Mouse (Mus musculus): ENCODE measurements at regions not wholly inside any gene's neighbourhood (a gene's known extent, or its start where the extent isn't known, plus 50 kb on each side); places are given as distances from the start of the nearest gene placed in this dataset.

- H3K4me3 ChIP-seq, result no peak overlapping the region
These were observed 2851.6 kb upstream of the Gm6569 start for GRCm38 (mm10) chr15:70982719-70983118.

GRCm38 (mm10) chr15:70987973-70988570, 2846.3 kb upstream of the Gm6569 start:
- no peaks in the 10 kb centered on the region for H3K36me3 ChIP-seq
- no peak for DNase-seq (ENCODE audit: low spot score)
- H3K27me3 ChIP-seq (ENCODE audit: low read depth, poor library complexity, severe bottlenecking), result no peaks in the 10 kb centered on the region
- H3K27ac ChIP-seq, result no peak overlapping the region
- no peaks in the 10 kb centered on the region for H3K4me1 ChIP-seq
- H3K9me3 ChIP-seq (replicated peaks), result no peaks in the 10 kb centered on the region
- H3K4me3 ChIP-seq, result no peak overlapping the region
- WGBS, result 92% methylated on average over 4 of the region's 4 CpGs

More at GRCm38 (mm10) chr15:70982719-70983118, 2851.6 kb upstream of the Gm6569 start:
- Histone ChIP-seq H3K27ac (no peak overlapping the region), H3K27me3 (ENCODE audit: low read depth, poor library complexity, severe bottlenecking) (no peaks in the 10 kb centered on the region), H3K9me3 (replicated peaks) (no peaks in the 10 kb centered on the region), H3K4me1 (no peaks in the 10 kb centered on the region), H3K36me3 (no peaks in the 10 kb centered on the region)
- DNase-seq (ENCODE audit: low spot score), result no peak
- WGBS, result 67% methylated on average over 3 of the region's 3 CpGs

GRCm38 (mm10) chr15:70993397-70993796, 2841.0 kb upstream of the Gm6569 start:
- H3K27me3 ChIP-seq (ENCODE audit: low read depth, poor library complexity, severe bottlenecking), result no peaks in the 10 kb centered on the region
- DNase-seq (ENCODE audit: low spot score), result no peak
- H3K36me3 ChIP-seq, result no peaks in the 10 kb centered on the region
- H3K9me3 ChIP-seq (replicated peaks), result no peaks in the 10 kb centered on the region
- H3K4me3 ChIP-seq, result no peak overlapping the region
- WGBS, result 78% methylated on average over 4 of the region's 4 CpGs
- H3K4me1 ChIP-seq, result no peaks in the 10 kb centered on the region
- no peak overlapping the region for H3K27ac ChIP-seq

GRCm38 (mm10) chr15:71010362-71010761, 2824.0 kb upstream of the Gm6569 start:
- WGBS, result 77% methylated on average over 2 of the region's 2 CpGs
- no peak for DNase-seq (ENCODE audit: low spot score)
- H3K36me3 ChIP-seq, result no peaks in the 10 kb centered on the region
- H3K4me1 ChIP-seq, result no peaks in the 10 kb centered on the region
- H3K9me3 ChIP-seq (replicated peaks), result no peaks in the 10 kb centered on the region
- no peak overlapping the region for H3K4me3 ChIP-seq
- no peak overlapping the region for H3K27ac ChIP-seq
- no peaks in the 10 kb centered on the region for H3K27me3 ChIP-seq (ENCODE audit: low read depth, poor library complexity, severe bottlenecking)

- 67% methylated on average over 5 of the region's 5 CpGs for whole genome bisulfite sequencing
- Histone ChIP-seq H3K4me1 (no peaks in the 10 kb centered on the region), H3K4me3 (no peak overlapping the region), H3K9me3 (replicated peaks) (no peaks in the 10 kb centered on the region), H3K27me3 (ENCODE audit: low read depth, poor library complexity, severe bottlenecking) (no peaks in the 10 kb centered on the region), H3K36me3 (no peaks in the 10 kb centered on the region), H3K27ac (no peak overlapping the region)
- no peak for DNase-seq (ENCODE audit: low spot score)
These were observed 2823.6 kb upstream of the Gm6569 start for GRCm38 (mm10) chr15:71010773-71011172.

GRCm38 (mm10) chr15:71054251-71054852, 2780.0 kb upstream of the Gm6569 start:
- 79% methylated on average over 5 of the region's 5 CpGs for WGBS
- Histone ChIP-seq H3K4me1 (no peaks in the 10 kb centered on the region), H3K4me3 (no peak overlapping the region), H3K27me3 (ENCODE audit: low read depth, poor library complexity, severe bottlenecking) (no peaks in the 10 kb centered on the region), H3K27ac (no peak overlapping the region), H3K9me3 (replicated peaks) (no peaks in the 10 kb centered on the region), H3K36me3 (no peaks in the 10 kb centered on the region)
- no peak for DNase-seq (ENCODE audit: low spot score)

- H3K4me3 ChIP-seq, result no peak overlapping the region
- DNase-seq (ENCODE audit: low spot score), result no peak
- H3K27me3 ChIP-seq (ENCODE audit: low read depth, poor library complexity, severe bottlenecking), result no peaks in the 10 kb centered on the region
- 93% methylated on average over 1 of the region's 1 CpGs for WGBS
- H3K9me3 ChIP-seq (replicated peaks), result no peaks in the 10 kb centered on the region
- no peaks in the 10 kb centered on the region for H3K36me3 ChIP-seq
- no peak overlapping the region for H3K27ac ChIP-seq
- H3K4me1 ChIP-seq, result no peaks in the 10 kb centered on the region
These were observed 2747.9 kb upstream of the Gm6569 start for GRCm38 (mm10) chr15:71086367-71086997.

- H3K27me3 ChIP-seq (ENCODE audit: low read depth, poor library complexity, severe bottlenecking), result no peaks in the 10 kb centered on the region
- H3K9me3 ChIP-seq (replicated peaks), result no peaks in the 10 kb centered on the region
- H3K4me3 ChIP-seq, result no peak overlapping the region
- 88% methylated on average over 3 of the region's 3 CpGs for WGBS
- DNase-seq (ENCODE audit: low spot score), result no peak
- no peaks in the 10 kb centered on the region for H3K36me3 ChIP-seq
- no peak overlapping the region for H3K27ac ChIP-seq
- no peaks in the 10 kb centered on the region for H3K4me1 ChIP-seq
These were observed 2735.2 kb upstream of the Gm6569 start for GRCm38 (mm10) chr15:71099111-71099510.

- Histone ChIP-seq H3K27ac (no peak overlapping the region), H3K27me3 (ENCODE audit: low read depth, poor library complexity, severe bottlenecking) (no peaks in the 10 kb centered on the region), H3K4me1 (no peaks in the 10 kb centered on the region), H3K36me3 (no peaks in the 10 kb centered on the region), H3K9me3 (replicated peaks) (no peaks in the 10 kb centered on the region), H3K4me3 (no peak overlapping the region)
- DNase-seq (ENCODE audit: low spot score), result no peak
These were observed 2704.6 kb upstream of the Gm6569 start for GRCm38 (mm10) chr15:71129802-71130201.

GRCm38 (mm10) chr15:71157680-71158079, 2676.7 kb upstream of the Gm6569 start:
- no peak overlapping the region for H3K4me3 ChIP-seq
- no peaks in the 10 kb centered on the region for H3K9me3 ChIP-seq (replicated peaks)
- H3K27ac ChIP-seq, result no peak overlapping the region
- H3K36me3 ChIP-seq, result no peaks in the 10 kb centered on the region
- no peaks in the 10 kb centered on the region for H3K27me3 ChIP-seq (ENCODE audit: low read depth, poor library complexity, severe bottlenecking)
- 89% methylated on average over 2 of the region's 2 CpGs for WGBS
- DNase-seq (ENCODE audit: low spot score), result no peak
- H3K4me1 ChIP-seq, result no peaks in the 10 kb centered on the region

GRCm38 (mm10) chr15:71162097-71162496, 2672.3 kb upstream of the Gm6569 start:
- Histone ChIP-seq H3K4me1 (no peaks in the 10 kb centered on the region), H3K4me3 (no peak overlapping the region), H3K27me3 (ENCODE audit: low read depth, poor library complexity, severe bottlenecking) (no peaks in the 10 kb centered on the region), H3K36me3 (no peaks in the 10 kb centered on the region), H3K27ac (no peak overlapping the region), H3K9me3 (replicated peaks) (no peaks in the 10 kb centered on the region)
- DNase-seq (ENCODE audit: low spot score), result no peak

- no peak overlapping the region for H3K4me3 ChIP-seq
- H3K27me3 ChIP-seq (ENCODE audit: low read depth, poor library complexity, severe bottlenecking), result no peaks in the 10 kb centered on the region
- no peaks in the 10 kb centered on the region for H3K4me1 ChIP-seq
- WGBS, result 68% methylated on average over 11 of the region's 11 CpGs
- no peak overlapping the region for H3K27ac ChIP-seq
- DNase-seq (ENCODE audit: low spot score), result no peak
- no peaks in the 10 kb centered on the region for H3K36me3 ChIP-seq
- no peaks in the 10 kb centered on the region for H3K9me3 ChIP-seq (replicated peaks)
These were observed 2639.2 kb upstream of the Gm6569 start for GRCm38 (mm10) chr15:71195011-71195739.

- H3K9me3 ChIP-seq (replicated peaks), result no peaks in the 10 kb centered on the region
- H3K4me1 ChIP-seq, result no peaks in the 10 kb centered on the region
- H3K4me3 ChIP-seq, result no peak overlapping the region
- no peaks in the 10 kb centered on the region for H3K27me3 ChIP-seq (ENCODE audit: low read depth, poor library complexity, severe bottlenecking)
- DNase-seq (ENCODE audit: low spot score), result peak; percentile 81
- no peaks in the 10 kb centered on the region for H3K36me3 ChIP-seq
- H3K27ac ChIP-seq, result no peak overlapping the region
- WGBS, result 53% methylated on average over 9 of the region's 9 CpGs
These were observed 2593.6 kb upstream of the Gm6569 start for GRCm38 (mm10) chr15:71240647-71241351.

Measured in limb, embryonic 10.5 days (tissue).